In genomic region chr16:85807072-85807471, GRCm38 (mm10) we compare ENCODE assay signal across 8 mouse cellular contexts. TPM values are rescaled to one million over a fixed set of nuclear protein-coding genes. Genes with fewer than 3 reads are reported as not detected.
DNase-seq lines count a peak whose midpoint lies in the region; ATAC-seq and TF ChIP-seq lines count a peak whose summit lies in the region.

No protein-coding gene starts in this region.

- H3ac ChIP-seq in myocyte (ENCODE audit: control insufficient read depth, insufficient read length) = no peak overlapping the region

- no peak overlapping the region for H3K9ac ChIP-seq in midbrain, embryonic 11.5 days (ENCODE audit: low read length)
- no peak overlapping the region for H3K9ac ChIP-seq in kidney, embryonic 16.5 days (replicated peaks; ENCODE audit: low read length)
- H3K9ac ChIP-seq in forebrain, embryonic 11.5 days (ENCODE audit: low read length) = no peak overlapping the region

- TF ChIP-seq POLR2A in myocyte (IDR thresholded peaks at IDR 0.05; ENCODE audit: insufficient read length, low read depth) = no peak

- no peaks in the 10 kb centered on the region for H3K79me2 ChIP-seq in myocyte (ENCODE audit: control insufficient read depth, insufficient read depth)

- peaks cover 5% of the 10 kb centered on the region for H3K4me1 ChIP-seq in midbrain, embryonic 11.5 days (ENCODE audit: control insufficient read depth, insufficient read depth, low read length)
- H3K4me1 ChIP-seq in midbrain, embryonic 10.5 days = peaks cover 26% of the 10 kb centered on the region
- peaks cover 11% of the 10 kb centered on the region for H3K4me1 ChIP-seq in kidney, embryonic 16.5 days (ENCODE audit: insufficient read depth, low read length)
- 0 out of 2 replicates have a peak, but pooled peaks cover 3% of the 10 kb centered on the region for H3K4me1 ChIP-seq in forebrain, embryonic 11.5 days (replicated peaks; ENCODE audit: control insufficient read depth, insufficient read depth, low read length)

- H3K4me2 ChIP-seq in midbrain, embryonic 11.5 days = no peak overlapping the region
- peak overlapping the region; percentile 32; the same call in 1 of the 2 replicates for H3K4me2 ChIP-seq in kidney, embryonic 16.5 days (replicated peaks; ENCODE audit: low read depth, low read length)
- H3K4me2 ChIP-seq in myocyte (ENCODE audit: low read depth) = peak overlapping the region; percentile 75
- H3K4me2 ChIP-seq in forebrain, embryonic 11.5 days (ENCODE audit: low read depth, low read length, severe bottlenecking) = no peak overlapping the region

- WGBS in midbrain, embryonic 11.5 days = 20% methylated on average over 3 of the region's 3 CpGs
- WGBS in midbrain, embryonic 10.5 days = 23% methylated on average over 3 of the region's 3 CpGs
- 17% methylated on average over 3 of the region's 3 CpGs for WGBS in kidney, embryonic 16.5 days
- 20% methylated on average over 3 of the region's 3 CpGs for WGBS in forebrain, embryonic 11.5 days

- no peaks in the 10 kb centered on the region for H3K36me3 ChIP-seq in midbrain, embryonic 11.5 days (ENCODE audit: control insufficient read depth, insufficient read depth, low read length)
- H3K36me3 ChIP-seq in midbrain, embryonic 10.5 days = no peaks in the 10 kb centered on the region
- H3K36me3 ChIP-seq in kidney, embryonic 16.5 days (ENCODE audit: insufficient read depth, low read length) = no peaks in the 10 kb centered on the region
- H3K36me3 ChIP-seq in myocyte (ENCODE audit: control insufficient read depth, insufficient read depth) = no peaks in the 10 kb centered on the region
- no peaks in the 10 kb centered on the region for H3K36me3 ChIP-seq in forebrain, embryonic 11.5 days (ENCODE audit: control insufficient read depth, insufficient read depth, low read length)

- H3K27ac ChIP-seq in midbrain, embryonic 11.5 days (ENCODE audit: low read depth, low read length) = no peak overlapping the region
- no peak overlapping the region for H3K27ac ChIP-seq in midbrain, embryonic 10.5 days (replicated peaks)
- H3K27ac ChIP-seq in kidney, embryonic 16.5 days (ENCODE audit: low read length) = no peak overlapping the region
- no peak overlapping the region for H3K27ac ChIP-seq in forebrain, embryonic 11.5 days (ENCODE audit: low read depth, low read length)

- H3K27me3 ChIP-seq in midbrain, embryonic 11.5 days (ENCODE audit: control insufficient read depth, insufficient read depth, low read length) = no peaks in the 10 kb centered on the region
- no peaks in the 10 kb centered on the region; the same call in 1 of the 2 replicates for H3K27me3 ChIP-seq in midbrain, embryonic 10.5 days (ENCODE audit: low read depth, poor library complexity, severe bottlenecking)
- no peaks in the 10 kb centered on the region for H3K27me3 ChIP-seq in kidney, embryonic 16.5 days (ENCODE audit: insufficient read depth, low read length)
- no peaks in the 10 kb centered on the region for H3K27me3 ChIP-seq in myocyte (ENCODE audit: control insufficient read depth, insufficient read depth, insufficient read length)
- no peaks in the 10 kb centered on the region for H3K27me3 ChIP-seq in forebrain, embryonic 11.5 days (ENCODE audit: control insufficient read depth, insufficient read depth, low read length)

- no peaks in the 10 kb centered on the region for H3K9me3 ChIP-seq in midbrain, embryonic 11.5 days (ENCODE audit: control insufficient read depth, low read length)
- no peaks in the 10 kb centered on the region for H3K9me3 ChIP-seq in midbrain, embryonic 10.5 days (replicated peaks)
- no peaks in the 10 kb centered on the region for H3K9me3 ChIP-seq in kidney, embryonic 16.5 days (ENCODE audit: low read length)
- H3K9me3 ChIP-seq in forebrain, embryonic 11.5 days (ENCODE audit: control insufficient read depth, low read length) = no peaks in the 10 kb centered on the region

- no peak for ATAC-seq in midbrain, embryonic 11.5 days (ENCODE audit: low FRiP score)
- no peak for ATAC-seq in kidney, embryonic 16.5 days (ENCODE audit: low FRiP score, low TSS enrichment)
- no peak for ATAC-seq in forebrain, embryonic 11.5 days (replicated peaks; ENCODE audit: low FRiP score)

- peak; percentile 54 to 64 for DNase-seq in cerebellum, adult 18-20 months
- no peak for DNase-seq in cerebellum, adult 9-11 months
- peak; percentile 88 for DNase-seq in midbrain, embryonic 11.5 days (ENCODE audit: low spot score, missing footprints)
- no peak for DNase-seq in midbrain, embryonic 10.5 days (ENCODE audit: low spot score)
- DNase-seq in embryo, embryonic 11 days = peak; percentile 82
- no peak for DNase-seq in forebrain, embryonic 11.5 days (ENCODE audit: low spot score)

- no peak overlapping the region for H3K4me3 ChIP-seq in midbrain, embryonic 11.5 days (ENCODE audit: low read depth, low read length)
- no peak overlapping the region for H3K4me3 ChIP-seq in midbrain, embryonic 10.5 days
- no peak overlapping the region for H3K4me3 ChIP-seq in kidney, embryonic 16.5 days (ENCODE audit: low read length)
- H3K4me3 ChIP-seq in myocyte = no peak overlapping the region
- H3K4me3 ChIP-seq in forebrain, embryonic 11.5 days (ENCODE audit: low read depth, low read length) = no peak overlapping the region

TF ChIP-seq in myocyte, 11 proteins besides CTCF, POLR2A, EP300 and RAD21:
- TF ChIP-seq USF1 (IDR thresholded peaks at IDR 0.05; ENCODE audit: low read depth) (no peak), SRF (IDR thresholded peaks at IDR 0.05; ENCODE audit: control insufficient read depth, insufficient read length, low read depth) (no peak)

RNA-seq across cellular contexts. Expression of gene Adamts1, which starts 4.2 kb away (rescaled TPM):
- 9.4 and 9.7 TPM in 2 replicates for polyA plus RNA-seq in midbrain, embryonic 11.5 days (2014; fragmentation: Nextera tagmentation; extraction: Ambion mirVana)
- 15.2 and 17.7 TPM in 2 replicates for polyA plus RNA-seq in midbrain, embryonic 10.5 days (2016; fragmentation: Nextera tagmentation; extraction: Ambion mirVana)
- polyA plus RNA-seq in kidney, embryonic 16.5 days (2015; fragmentation: Nextera tagmentation; extraction: Ambion mirVana) = 116 and 125 TPM in 2 replicates
- polyA plus RNA-seq in myocyte (2012; fragmentation: generic; extraction: Trizol) = 14.9 TPM
- polyA plus RNA-seq in forebrain, embryonic 11.5 days (2014; fragmentation: Nextera tagmentation; extraction: Ambion mirVana) = 11.9 and 13.2 TPM in 2 replicates

Comparison
In these comparisons a context has a peak if more than half of its experiments do, and no peak if none do; other contexts are left out.
1. DNase-seq: peak in cerebellum, adult 18-20 months (2 of 2), midbrain, embryonic 11.5 days (single experiment) and embryo, embryonic 11 days (single experiment); none in cerebellum, adult 9-11 months (single experiment), midbrain, embryonic 10.5 days (single experiment) and forebrain, embryonic 11.5 days (single experiment).
2. H3K4me2 ChIP-seq: peak in kidney, embryonic 16.5 days (single experiment) and myocyte (single experiment); none in midbrain, embryonic 11.5 days (single experiment) and forebrain, embryonic 11.5 days (single experiment).